Mouse (Mus musculus): ENCODE results near the gene Rpl27a. TPM values are rescaled to one million over a fixed set of nuclear protein-coding genes. Genes with fewer than 3 reads are reported as not detected.

Rpl27a gene
- polyA plus RNA-seq, 1 experiment from 2014 or later: 71.9 TPM

DNA sequence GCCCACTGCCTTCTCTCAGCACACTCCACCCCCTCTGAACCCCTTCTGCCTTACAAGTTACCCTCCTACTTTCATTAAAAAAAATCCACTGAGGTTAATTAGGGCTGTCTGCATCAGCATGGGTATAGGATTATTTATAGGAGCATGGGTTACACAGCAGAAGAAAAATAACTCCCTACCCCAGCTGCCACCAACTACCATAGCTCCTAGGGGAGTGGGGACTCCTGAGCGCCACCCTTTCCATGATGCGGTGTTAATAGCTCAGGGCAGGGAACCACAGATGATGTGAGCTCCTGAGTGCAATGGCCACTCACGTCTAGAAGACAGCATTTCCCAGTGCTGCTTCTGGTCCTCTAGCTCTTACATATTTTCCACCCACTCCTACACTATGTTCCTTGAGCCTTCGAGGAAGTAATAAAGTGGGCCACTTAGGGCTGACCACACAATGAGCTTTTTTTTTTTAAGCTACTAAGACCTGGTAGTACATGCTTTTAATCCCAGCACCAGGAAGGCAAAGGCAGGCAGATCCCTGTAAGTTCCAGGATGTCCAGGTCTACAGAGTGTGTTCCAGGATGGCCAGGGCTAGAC, 44.9 kb downstream of the Rpl27a start:
- H3K4me2 ChIP-seq: no peak overlapping the region
- H3K9ac ChIP-seq: no peak overlapping the region
- no peaks in the 10 kb centered on the region for H3K9me3 ChIP-seq (replicated peaks)
- H3K4me1 ChIP-seq (replicated peaks): peaks cover 34% of the 10 kb centered on the region
- H3K27ac ChIP-seq (replicated peaks): no peak overlapping the region
- no peak overlapping the region for H3K4me3 ChIP-seq (replicated peaks)
- no peaks in the 10 kb centered on the region for H3K36me3 ChIP-seq (replicated peaks)
- no peaks in the 10 kb centered on the region for H3K27me3 ChIP-seq
- no peak for ATAC-seq (ENCODE audit: insufficient read depth)
- 57% methylated on average over 4 of the region's 4 CpGs for WGBS (ENCODE audit: insufficient replicate concordance)

DNA sequence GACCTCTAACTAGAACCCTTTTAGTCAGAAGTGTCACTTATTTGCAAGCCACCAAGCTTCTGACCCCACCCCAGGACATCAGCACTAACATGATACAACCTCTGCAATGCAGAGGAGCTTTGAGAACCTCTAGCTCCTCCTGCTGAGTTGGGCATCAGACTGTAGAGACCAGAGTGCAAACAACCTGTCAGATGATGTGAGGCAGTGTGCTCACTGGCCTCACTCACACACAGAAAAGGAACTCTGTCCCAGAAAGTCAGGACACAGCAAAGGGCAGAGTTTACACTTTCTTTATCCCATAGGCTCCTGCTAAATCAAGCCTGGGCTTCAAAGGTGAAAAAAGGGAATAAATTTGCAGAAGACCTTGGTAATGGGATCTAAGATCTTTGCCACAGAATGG, 47.4 kb downstream of the Rpl27a start:
- Histone ChIP-seq H3K4me3 (replicated peaks) (no peak overlapping the region), H3K9ac (no peak overlapping the region), H3K27ac (replicated peaks) (peak overlapping the region; percentile 55), H3K9me3 (replicated peaks) (no peaks in the 10 kb centered on the region), H3K36me3 (replicated peaks) (no peaks in the 10 kb centered on the region), H3K4me2 (no peak overlapping the region), H3K27me3 (no peaks in the 10 kb centered on the region), H3K4me1 (replicated peaks) (peaks cover 34% of the 10 kb centered on the region)
- ATAC-seq (ENCODE audit: insufficient read depth): 0 out of 2 replicates have a peak, but pooled peaks have one; percentile 26

DNA sequence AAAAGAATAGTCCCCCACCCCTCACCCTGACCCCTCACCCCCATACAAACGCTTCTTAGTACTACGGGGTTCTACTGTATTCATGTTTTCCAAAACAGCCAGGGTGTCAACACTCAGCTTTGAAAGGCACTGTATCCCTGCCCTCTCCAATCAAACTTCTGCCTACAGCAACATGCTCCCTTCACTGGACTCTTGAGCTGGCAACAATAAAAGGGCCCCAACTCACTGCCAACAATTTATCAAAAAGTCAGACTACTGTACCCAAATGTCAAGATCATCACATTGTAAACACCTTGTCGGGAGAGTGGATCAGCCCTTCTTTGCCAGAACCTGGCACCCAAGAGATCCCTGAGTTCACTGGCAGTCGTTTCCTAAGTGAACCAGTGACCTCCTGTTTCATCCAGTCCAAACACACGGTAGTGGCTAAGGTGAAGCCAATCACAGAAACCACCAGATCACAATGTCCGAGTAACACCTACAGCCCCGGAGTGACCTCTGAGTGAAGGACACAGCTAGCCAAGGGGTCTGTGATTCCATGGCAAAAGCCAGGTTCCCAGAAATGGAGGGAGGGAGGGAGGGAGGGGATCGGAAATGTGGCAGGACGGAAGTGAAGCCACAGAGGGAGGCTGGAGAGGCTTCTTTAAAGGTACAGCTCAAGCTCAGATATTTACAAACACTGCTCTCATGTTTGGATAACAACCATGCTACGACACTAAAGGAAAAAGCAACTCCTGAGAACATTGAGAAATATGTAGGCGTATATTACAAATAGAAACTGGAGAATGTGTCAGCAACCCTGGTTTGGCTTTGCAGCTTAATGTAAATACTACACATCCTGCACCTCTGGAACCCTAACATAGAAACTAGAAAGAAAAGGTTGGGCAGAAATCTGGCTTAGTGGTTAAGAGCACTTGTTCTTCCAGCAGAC, 48.2 kb downstream of the Rpl27a start:
- Histone ChIP-seq H3K4me2 (no peak overlapping the region), H3K4me1 (replicated peaks) (peaks cover 31% of the 10 kb centered on the region), H3K9ac (no peak overlapping the region), H3K9me3 (replicated peaks) (no peaks in the 10 kb centered on the region), H3K27me3 (no peaks in the 10 kb centered on the region), H3K36me3 (replicated peaks) (no peaks in the 10 kb centered on the region), H3K4me3 (replicated peaks) (no peak overlapping the region), H3K27ac (replicated peaks) (peak overlapping the region; percentile 55)
- peak; percentile 32; the same call in 1 of the 2 replicates for ATAC-seq (ENCODE audit: insufficient read depth)
- WGBS (ENCODE audit: insufficient replicate concordance): 57% methylated on average over 11 of the region's 11 CpGs

DNA sequence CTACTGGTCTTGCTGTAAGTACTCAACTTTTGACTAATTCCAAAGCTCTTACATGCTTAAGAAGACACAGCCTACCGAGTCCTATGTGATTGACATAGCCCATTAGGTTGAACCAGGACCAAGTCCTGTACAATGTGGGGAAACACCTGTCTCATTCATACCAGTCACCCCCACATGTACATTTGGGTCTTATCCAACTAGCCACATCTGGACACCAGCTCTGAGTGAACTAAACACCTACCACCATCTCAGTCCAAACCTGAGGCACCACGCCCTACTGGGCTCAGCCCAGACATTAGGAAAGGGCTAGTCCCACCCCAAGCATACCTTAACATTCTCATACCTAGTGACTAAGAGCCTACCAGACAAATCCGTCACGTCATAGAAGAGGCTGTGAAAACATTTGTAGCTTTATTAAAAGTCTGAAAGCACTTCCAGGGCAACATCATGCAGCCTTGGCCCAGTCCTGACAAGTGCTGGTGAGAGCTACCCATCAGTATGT, 49.5 kb downstream of the Rpl27a start:
- no peaks in the 10 kb centered on the region for H3K9me3 ChIP-seq (replicated peaks)
- H3K36me3 ChIP-seq (replicated peaks): no peaks in the 10 kb centered on the region
- H3K4me1 ChIP-seq (replicated peaks): peaks cover 18% of the 10 kb centered on the region
- no peaks in the 10 kb centered on the region for H3K27me3 ChIP-seq
- H3K4me2 ChIP-seq: no peak overlapping the region
- H3K27ac ChIP-seq (replicated peaks): no peak overlapping the region
- no peak for ATAC-seq (ENCODE audit: insufficient read depth)
- H3K9ac ChIP-seq: no peak overlapping the region
- H3K4me3 ChIP-seq (replicated peaks): no peak overlapping the region
- WGBS (ENCODE audit: insufficient replicate concordance): 75% methylated on average over 4 of the region's 4 CpGs

Small RNA genes lying within 50 kb of the gene (microRNA-seq; reads per million reads assigned to microRNA genes)
- not detected for gene Gm47284

Other genes with a start within 250 kb of the Rpl27a start
- gene Stk33, start 80.1 kb upstream of the Rpl27a start, polyA plus RNA-seq (2015; fragmentation: Nextera tagmentation; extraction: Ambion mirVana): 0.10 TPM in 1 of 2 replicates, not detected in the other
- gene Trim66, start 11.0 kb upstream of the Rpl27a start, polyA plus RNA-seq (2015; fragmentation: Nextera tagmentation; extraction: Ambion mirVana): not detected in 2 replicates
- 20.1 and 24.8 TPM in 2 replicates for gene St5, start 184.5 kb downstream of the Rpl27a start, polyA plus RNA-seq (2015; fragmentation: Nextera tagmentation; extraction: Ambion mirVana)
- gene Akip1, start 184.5 kb downstream of the Rpl27a start, polyA plus RNA-seq (2015; fragmentation: Nextera tagmentation; extraction: Ambion mirVana): 32.7 and 36.1 TPM in 2 replicates
- 0.07 TPM in 1 of 2 replicates, not detected in the other for gene BC051019, start 204.7 kb downstream of the Rpl27a start, polyA plus RNA-seq (2015; fragmentation: Nextera tagmentation; extraction: Ambion mirVana)
- not detected in 2 replicates for gene Ascl3, start 212.6 kb downstream of the Rpl27a start, polyA plus RNA-seq (2015; fragmentation: Nextera tagmentation; extraction: Ambion mirVana)
- 30.2 and 30.5 TPM in 2 replicates for gene Tmem9b, start 233.7 kb downstream of the Rpl27a start, polyA plus RNA-seq (2015; fragmentation: Nextera tagmentation; extraction: Ambion mirVana)

All from liver, embryonic 15.5 days (tissue).